Mouse (Mus musculus): Measurements from ENCODE around the gene Hist1h2an.
"Not testable (repeated sequence)": the region's sequence is repeated elsewhere in the genome, so short reads cannot be mapped to it uniquely, and the experiment has no call there.

DNA sequence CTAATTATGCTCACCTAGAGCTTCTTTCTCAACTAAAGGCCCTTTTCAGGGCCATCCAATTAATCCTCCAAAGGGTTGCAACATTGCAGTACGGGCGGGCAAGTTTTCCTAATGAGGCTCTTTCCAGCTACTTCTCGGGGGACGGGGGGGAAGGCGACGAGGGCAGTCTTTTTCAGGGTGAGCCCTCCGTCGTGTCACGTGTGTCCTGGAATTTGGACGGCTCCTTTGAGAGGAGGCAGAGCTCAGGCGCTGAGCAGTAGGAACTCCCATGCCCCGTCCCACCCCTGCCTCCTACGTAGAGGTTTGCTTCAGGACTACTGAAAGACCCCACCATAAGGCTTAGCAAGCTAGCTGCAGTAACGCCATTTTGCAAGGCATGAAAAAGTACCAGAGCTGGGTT is 25.1 kb upstream of the Hist1h2an start:
- not testable (repeated sequence) for TF ChIP-seq POLR2A (IDR thresholded peaks at IDR 0.05; ENCODE audit: insufficient read depth, low read depth, low read length); CTCF (IDR thresholded peaks at IDR 0.05)

All from heart, adult 2 months (tissue).